Mouse (Mus musculus) lung, adult 2 months (tissue): ENCODE data around the gene Chd9.

Source experiments
- CTCF ChIP-seq: fragments of 200-500 bp; IDR thresholded peaks from 2 replicates; pipeline ENCODE4 v1.5.1; 2011; ENCODE audit warnings: mild to moderate bottlenecking, low read length, control low read depth; ENCODE audit not compliant: insufficient read depth
- POLR2A ChIP-seq: fragments of 200-500 bp; IDR thresholded peaks from 2 replicates; pipeline ENCODE4 v1.6.1; 2011; ENCODE audit warnings: low read depth, mild to moderate bottlenecking, control low read depth, low read length, borderline replicate concordance; ENCODE audit errors: extremely low read depth

DNA sequence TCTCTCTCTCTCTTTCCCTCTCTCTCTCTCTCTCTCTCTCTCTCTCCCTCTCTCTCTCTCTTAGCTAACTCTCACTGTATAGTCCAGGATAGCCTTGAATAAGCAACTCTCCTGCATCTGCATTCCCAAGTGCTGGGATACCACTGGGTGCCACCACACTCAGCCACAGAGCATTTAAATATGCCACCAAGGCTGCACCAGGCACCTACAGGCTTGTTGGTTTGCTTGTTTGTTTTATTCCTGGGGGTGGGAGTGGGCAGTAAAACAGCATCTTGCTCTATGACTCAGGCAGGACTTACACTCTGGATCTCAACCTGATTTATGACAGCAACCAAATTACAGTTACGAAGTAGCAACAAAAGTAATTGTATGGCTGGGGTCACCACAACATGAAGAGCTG is 36.5 kb upstream of the Chd9 start:
- TF ChIP-seq POLR2A, result no peak
- TF ChIP-seq CTCF, result no peak
